Mouse (Mus musculus): Measurements from ENCODE around the gene 4930442H23Rik. TPM values are rescaled to one million over a fixed set of nuclear protein-coding genes. Genes with fewer than 3 reads are reported as not detected.
A peak's percentile ranks its signal among the peaks of the same experiment; 100 is the strongest.
"Not testable (repeated sequence)": the region's sequence is repeated elsewhere in the genome, so short reads cannot be mapped to it uniquely, and the experiment has no call there.

4930442H23Rik gene
- not detected in 2 replicates for polyA plus RNA-seq (2012; ENCODE audit: insufficient read depth, insufficient read length, missing spikeins)

- H3K4me1 ChIP-seq (ENCODE audit: control insufficient read depth, insufficient read depth, insufficient read length, low read length): no peaks in the 10 kb centered on the region
- H3K27ac ChIP-seq (replicated peaks; ENCODE audit: low read depth, low read length): peak within 1 kb of the TSS; percentile 82
- H3K4me3 ChIP-seq (ENCODE audit: insufficient read depth, low read depth, low read length): peak within 1 kb of the TSS; percentile 75
Measured at GRCm38 (mm10) chr10:81183805-81184204, at the start of gene 4930442H23Rik. Gene 4930442H23Rik (minus strand): TSS chr10:81183849.

GRCm38 (mm10) chr10:81233226-81233585, 49.6 kb upstream of the 4930442H23Rik start:
- Histone ChIP-seq H3K4me1 (ENCODE audit: control insufficient read depth, insufficient read depth, insufficient read length, low read length) (peaks cover 12% of the 10 kb centered on the region), H3K27ac (replicated peaks; ENCODE audit: low read depth, low read length) (no peak overlapping the region), H3K4me3 (ENCODE audit: insufficient read depth, low read depth, low read length) (peak overlapping the region; percentile 76)

- Histone ChIP-seq H3K4me3 (ENCODE audit: insufficient read depth, low read depth, low read length) (peak within 1 kb of the TSS; percentile 76), H3K4me1 (ENCODE audit: control insufficient read depth, insufficient read depth, insufficient read length, low read length) (peaks cover 12% of the 10 kb centered on the region), H3K27ac (replicated peaks; ENCODE audit: low read depth, low read length) (no peak within 1 kb of the TSS)
Measured at GRCm38 (mm10) chr10:81232580-81233225, 49.1 kb upstream of the 4930442H23Rik start, which contains the start of gene Zfr2. Gene Zfr2 (plus strand): TSS chr10:81233155.

GRCm38 (mm10) chr10:81231436-81231835, 47.8 kb upstream of the 4930442H23Rik start:
- Histone ChIP-seq H3K4me3 (ENCODE audit: insufficient read depth, low read depth, low read length) (no peak overlapping the region), H3K27ac (replicated peaks; ENCODE audit: low read depth, low read length) (no peak overlapping the region), H3K4me1 (ENCODE audit: control insufficient read depth, insufficient read depth, insufficient read length, low read length) (peaks cover 12% of the 10 kb centered on the region)

GRCm38 (mm10) chr10:81230438-81231332, 47.0 kb upstream of the 4930442H23Rik start, which contains the start of gene Atcay:
Gene Atcay (minus strand): TSS chr10:81230833.
- Histone ChIP-seq H3K4me3 (ENCODE audit: insufficient read depth, low read depth, low read length) (no peak within 1 kb of the TSS), H3K4me1 (ENCODE audit: control insufficient read depth, insufficient read depth, insufficient read length, low read length) (peaks cover 12% of the 10 kb centered on the region), H3K27ac (replicated peaks; ENCODE audit: low read depth, low read length) (no peak within 1 kb of the TSS)

GRCm38 (mm10) chr10:81229735-81230437, 46.2 kb upstream of the 4930442H23Rik start:
- Histone ChIP-seq H3K4me3 (ENCODE audit: insufficient read depth, low read depth, low read length) (no peak overlapping the region), H3K27ac (replicated peaks; ENCODE audit: low read depth, low read length) (no peak overlapping the region), H3K4me1 (ENCODE audit: control insufficient read depth, insufficient read depth, insufficient read length, low read length) (peaks cover 8% of the 10 kb centered on the region)

GRCm38 (mm10) chr10:81223731-81224130, 40.1 kb upstream of the 4930442H23Rik start:
- H3K4me3 ChIP-seq (ENCODE audit: insufficient read depth, low read depth, low read length); H3K27ac ChIP-seq (replicated peaks; ENCODE audit: low read depth, low read length); H3K4me1 ChIP-seq (ENCODE audit: control insufficient read depth, insufficient read depth, insufficient read length, low read length): not testable (repeated sequence)

- H3K4me3 ChIP-seq (ENCODE audit: insufficient read depth, low read depth, low read length): no peak overlapping the region
- no peak overlapping the region for H3K27ac ChIP-seq (replicated peaks; ENCODE audit: low read depth, low read length)
- H3K4me1 ChIP-seq (ENCODE audit: control insufficient read depth, insufficient read depth, insufficient read length, low read length): no peaks in the 10 kb centered on the region
Measured at GRCm38 (mm10) chr10:81221402-81222015, 37.9 kb upstream of the 4930442H23Rik start.

- H3K4me1 ChIP-seq (ENCODE audit: control insufficient read depth, insufficient read depth, insufficient read length, low read length): no peaks in the 10 kb centered on the region
- no peak overlapping the region for H3K4me3 ChIP-seq (ENCODE audit: insufficient read depth, low read depth, low read length)
- no peak overlapping the region for H3K27ac ChIP-seq (replicated peaks; ENCODE audit: low read depth, low read length)
Measured at GRCm38 (mm10) chr10:81217964-81218363, 34.3 kb upstream of the 4930442H23Rik start.

GRCm38 (mm10) chr10:81217267-81217666, 33.6 kb upstream of the 4930442H23Rik start:
- H3K27ac ChIP-seq (replicated peaks; ENCODE audit: low read depth, low read length); H3K4me3 ChIP-seq (ENCODE audit: insufficient read depth, low read depth, low read length); H3K4me1 ChIP-seq (ENCODE audit: control insufficient read depth, insufficient read depth, insufficient read length, low read length): not testable (repeated sequence)

- H3K4me1 ChIP-seq (ENCODE audit: control insufficient read depth, insufficient read depth, insufficient read length, low read length): no peaks in the 10 kb centered on the region
- no peak overlapping the region for H3K27ac ChIP-seq (replicated peaks; ENCODE audit: low read depth, low read length)
- H3K4me3 ChIP-seq (ENCODE audit: insufficient read depth, low read depth, low read length): no peak overlapping the region
Measured at GRCm38 (mm10) chr10:81216810-81217209, 33.2 kb upstream of the 4930442H23Rik start.

GRCm38 (mm10) chr10:81216260-81216659, 32.6 kb upstream of the 4930442H23Rik start:
- Histone ChIP-seq H3K4me3 (ENCODE audit: insufficient read depth, low read depth, low read length) (no peak overlapping the region), H3K4me1 (ENCODE audit: control insufficient read depth, insufficient read depth, insufficient read length, low read length) (no peaks in the 10 kb centered on the region), H3K27ac (replicated peaks; ENCODE audit: low read depth, low read length) (no peak overlapping the region)

- no peak overlapping the region for H3K27ac ChIP-seq (replicated peaks; ENCODE audit: low read depth, low read length)
- no peaks in the 10 kb centered on the region for H3K4me1 ChIP-seq (ENCODE audit: control insufficient read depth, insufficient read depth, insufficient read length, low read length)
- no peak overlapping the region for H3K4me3 ChIP-seq (ENCODE audit: insufficient read depth, low read depth, low read length)
Measured at GRCm38 (mm10) chr10:81210154-81210553, 26.5 kb upstream of the 4930442H23Rik start.

- no peak overlapping the region for H3K27ac ChIP-seq (replicated peaks; ENCODE audit: low read depth, low read length)
- no peaks in the 10 kb centered on the region for H3K4me1 ChIP-seq (ENCODE audit: control insufficient read depth, insufficient read depth, insufficient read length, low read length)
Measured at GRCm38 (mm10) chr10:81204137-81204536, 20.5 kb upstream of the 4930442H23Rik start.

More at GRCm38 (mm10) chr10:81204137-81204536, 20.5 kb upstream of the 4930442H23Rik start:
- no peak overlapping the region for H3K4me3 ChIP-seq (ENCODE audit: insufficient read depth, low read depth, low read length)
